Mouse (Mus musculus) ovary, adult 18-20 months (tissue): Measurements from ENCODE around the gene Oog4.
"Not testable (repeated sequence)": the region's sequence is repeated elsewhere in the genome, so short reads cannot be mapped to it uniquely, and the experiment has no call there.

Experiments used
- DNase-seq: peaks from one replicate; pipeline ENCODE4 v3.0.0; 2022; ENCODE audit warnings: low spot score, mixed read lengths

Oog4 gene

GRCm38 (mm10) chr4:143450224-143450623 is at the start of gene Oog4:
Oog4 (minus strand) TSS chr4:143450324.
- DNase-seq = no peak

- not testable (repeated sequence) for DNase-seq
These were observed 23.4 kb downstream of the Oog4 start for GRCm38 (mm10) chr4:143426770-143427169.

GRCm38 (mm10) chr4:143414121-143414520 is 36.0 kb downstream of the Oog4 start:
- no peak for DNase-seq

- DNase-seq = no peak
These were observed 36.5 kb downstream of the Oog4 start for GRCm38 (mm10) chr4:143413621-143414020.

GRCm38 (mm10) chr4:143412219-143413092 is 37.7 kb downstream of the Oog4 start, which contains the start of gene Pramef8:
Pramef8 (plus strand) TSS chr4:143412426.
- peak; percentile 82 for DNase-seq

- DNase-seq = peak; percentile 4
These were observed 38.4 kb downstream of the Oog4 start for GRCm38 (mm10) chr4:143411566-143412218.

GRCm38 (mm10) chr4:143394181-143394580 is 55.9 kb downstream of the Oog4 start, which contains the start of gene Pramel1:
Pramel1 (plus strand) TSS chr4:143394428.
- no peak for DNase-seq

- peak; percentile 4 for DNase-seq
These were observed 61.0 kb downstream of the Oog4 start for GRCm38 (mm10) chr4:143388955-143389702.
